Mouse (Mus musculus) liver, embryonic 12.5 days (tissue): ENCODE measurements around the gene Hey2. TPM values are rescaled to one million over a fixed set of nuclear protein-coding genes. Genes with fewer than 3 reads are reported as not detected.

Source experiments
- ATAC-seq: fragments of 200-750 bp; cut with Nextera tagmentation; 2 replicates; pipeline ENCODE4 v1.8.0; 2017; ENCODE audit warnings: moderate number of reproducible peaks, mild to moderate bottlenecking, moderate library complexity
- H3K27ac ChIP-seq: fragments of 300-500 bp; sonication (generic); 2 replicates; pipeline ENCODE4 v1.5.1; 2016; ENCODE audit warnings: mild to moderate bottlenecking
- H3K27me3 ChIP-seq: fragments of 300-500 bp; sonication (generic); replicated peaks from 2 replicates; pipeline ENCODE4 v1.6.1; 2016; ENCODE audit warnings: mild to moderate bottlenecking, moderate library complexity
- H3K36me3 ChIP-seq: fragments of 300-500 bp; sonication (generic); 2 replicates; pipeline ENCODE4 v1.6.1; 2016; ENCODE audit warnings: mild to moderate bottlenecking, moderate library complexity
- H3K4me1 ChIP-seq: fragments of 300-500 bp; sonication (generic); 2 replicates; pipeline ENCODE4 v1.6.1; 2016
- H3K4me2 ChIP-seq: fragments of 300-500 bp; sonication (generic); 2 replicates; pipeline ENCODE4 v1.6.1; 2016; ENCODE audit warnings: mild to moderate bottlenecking, moderate library complexity
- H3K4me3 ChIP-seq: fragments of 300-500 bp; sonication (generic); 2 replicates; pipeline ENCODE4 v1.5.1; 2016; ENCODE audit warnings: mild to moderate bottlenecking, moderate library complexity
- H3K9ac ChIP-seq: fragments of 300-500 bp; sonication (generic); 2 replicates; pipeline ENCODE4 v1.6.1; 2016; ENCODE audit warnings: mild to moderate bottlenecking, moderate library complexity
- H3K9me3 ChIP-seq: fragments of 300-500 bp; sonication (generic); replicated peaks from 2 replicates; pipeline ENCODE4 v1.6.1; 2016; ENCODE audit warnings: mild to moderate bottlenecking, moderate library complexity
- WGBS: fragments of 180-500 bp; shearing (Covaris S2); methylation state at CpG from one replicate; pipeline ENCODE4 v1.1.7; 2016; ENCODE audit not compliant: insufficient replicate concordance; 5-methylcytosine and 5-hydroxymethylcytosine counted together
- polyA plus RNA-seq: library from polyadenylated mRNA; unstranded; fragments of >200 nt; fragmentation: Nextera tagmentation; extraction: Ambion mirVana; gene quantifications from 2 replicates; pipeline ENCODE4 v1.2.1, GENCODE M21; 2016

Hey2 gene
- polyA plus RNA-seq, 1 experiment from 2014 or later: 0.49 TPM

GRCm38 (mm10) chr10:30787684-30788339 lies 54.8 kb downstream of the Hey2 start:
- peak; percentile 79 for ATAC-seq

GRCm38 (mm10) chr10:30786103-30786754 lies 56.4 kb downstream of the Hey2 start:
- 85% methylated on average over 5 of the region's 5 CpGs for WGBS
- Histone ChIP-seq H3K9me3 (no peaks in the 10 kb centered on the region), H3K9ac (no peak overlapping the region), H3K27me3 (no peaks in the 10 kb centered on the region), H3K4me3 (no peak overlapping the region), H3K4me1 (peaks cover 43% of the 10 kb centered on the region), H3K27ac (no peak overlapping the region), H3K36me3 (peaks cover 27% of the 10 kb centered on the region), H3K4me2 (no peak overlapping the region)
- no peak for ATAC-seq

More at GRCm38 (mm10) chr10:30787684-30788339, 54.8 kb downstream of the Hey2 start:
- Histone ChIP-seq H3K36me3 (peaks cover 19% of the 10 kb centered on the region), H3K4me2 (no peak overlapping the region), H3K4me3 (no peak overlapping the region), H3K9ac (no peak overlapping the region), H3K9me3 (no peaks in the 10 kb centered on the region), H3K27ac (0 out of 2 replicates have a peak overlapping the region, but pooled peaks have one; percentile 4), H3K27me3 (no peaks in the 10 kb centered on the region), H3K4me1 (peaks cover 43% of the 10 kb centered on the region)
- WGBS: 58% methylated on average over 3 of the region's 3 CpGs

Other genes with a start within 250 kb of the Hey2 start
- 25.3 and 27.9 TPM in 2 replicates for gene Trmt11, start 242.1 kb downstream of the Hey2 start, polyA plus RNA-seq
- gene Hint3, start 213.2 kb downstream of the Hey2 start, polyA plus RNA-seq: 14.0 and 18.1 TPM in 2 replicates
- 12.9 and 14.2 TPM in 2 replicates for gene Ncoa7, start 39.5 kb downstream of the Hey2 start, polyA plus RNA-seq